Mouse (Mus musculus): ENCODE measurements around the gene Tmem269. TPM values are rescaled to one million over a fixed set of nuclear protein-coding genes. Genes with fewer than 3 reads are reported as not detected.

Gene Tmem269
- polyA plus RNA-seq, 1 experiment from 2014 or later, result not detected

GRCm38 (mm10) chr4:119232410-119233255, 14.6 kb upstream of the Tmem269 start, which contains the start of the genes AU022252 and P3h1:
Gene AU022252, minus strand, starts transcription at chr4:119232712.
Gene P3h1, plus strand, starts transcription at chr4:119232915.
- Histone ChIP-seq H3K9ac (peak within 1 kb of the TSS; percentile 89), H3K4me2 (peak within 1 kb of the TSS; percentile 77), H3K27me3 (no peaks in the 10 kb centered on the region), H3K36me3 (peaks cover 37% of the 10 kb centered on the region), H3K9me3 (no peaks in the 10 kb centered on the region), H3K4me3 (peak within 1 kb of the TSS; percentile 95), H3K4me1 (peaks cover 13% of the 10 kb centered on the region), H3K27ac (peak within 1 kb of the TSS; percentile 83)
- WGBS, result under 1% methylated on average over 68 of the region's 71 CpGs
- peak; percentile 97 for ATAC-seq (ENCODE audit: insufficient number of reproducible peaks, insufficient read depth, low FRiP score, low TSS enrichment, low read depth)

DNA sequence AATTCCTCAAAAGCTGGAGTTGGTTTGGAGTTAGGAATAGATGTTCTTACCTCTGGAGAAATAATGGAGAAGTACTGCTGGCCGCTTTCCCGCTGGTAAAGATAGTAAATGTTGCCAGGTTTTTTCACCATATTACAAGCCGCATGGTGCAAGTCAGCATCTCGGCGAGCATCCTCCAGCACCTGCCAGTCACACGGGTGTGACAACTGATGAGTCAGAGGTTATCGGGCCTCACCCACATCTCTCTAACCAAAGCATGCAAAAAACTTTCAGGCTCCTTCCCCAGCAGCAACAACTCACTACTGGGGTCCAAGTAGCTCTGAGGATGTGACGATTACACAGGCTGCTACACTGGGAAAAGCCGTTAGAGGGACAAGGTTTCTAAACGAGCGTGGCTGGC, 8.7 kb upstream of the Tmem269 start:
- no peaks in the 10 kb centered on the region for H3K9me3 ChIP-seq
- WGBS, result 91% methylated on average over 11 of the region's 11 CpGs
- no peak overlapping the region for H3K4me2 ChIP-seq
- H3K27me3 ChIP-seq, result no peaks in the 10 kb centered on the region
- no peak overlapping the region for H3K9ac ChIP-seq
- no peak overlapping the region for H3K4me3 ChIP-seq
- H3K36me3 ChIP-seq, result peaks cover 69% of the 10 kb centered on the region
- no peak overlapping the region for H3K27ac ChIP-seq
- no peak for ATAC-seq (ENCODE audit: insufficient number of reproducible peaks, insufficient read depth, low FRiP score, low TSS enrichment, low read depth)
- peaks cover 6% of the 10 kb centered on the region for H3K4me1 ChIP-seq

- Histone ChIP-seq H3K9ac (no peak overlapping the region), H3K27me3 (no peaks in the 10 kb centered on the region), H3K9me3 (no peaks in the 10 kb centered on the region), H3K4me2 (no peak overlapping the region), H3K4me3 (no peak overlapping the region), H3K36me3 (peaks cover 69% of the 10 kb centered on the region), H3K4me1 (no peaks in the 10 kb centered on the region), H3K27ac (no peak overlapping the region)
- no peak for ATAC-seq (ENCODE audit: insufficient number of reproducible peaks, insufficient read depth, low FRiP score, low TSS enrichment, low read depth)
- 91% methylated on average over 9 of the region's 9 CpGs for WGBS
Measured at GRCm38 (mm10) chr4:119225719-119226118, 7.7 kb upstream of the Tmem269 start.

DNA sequence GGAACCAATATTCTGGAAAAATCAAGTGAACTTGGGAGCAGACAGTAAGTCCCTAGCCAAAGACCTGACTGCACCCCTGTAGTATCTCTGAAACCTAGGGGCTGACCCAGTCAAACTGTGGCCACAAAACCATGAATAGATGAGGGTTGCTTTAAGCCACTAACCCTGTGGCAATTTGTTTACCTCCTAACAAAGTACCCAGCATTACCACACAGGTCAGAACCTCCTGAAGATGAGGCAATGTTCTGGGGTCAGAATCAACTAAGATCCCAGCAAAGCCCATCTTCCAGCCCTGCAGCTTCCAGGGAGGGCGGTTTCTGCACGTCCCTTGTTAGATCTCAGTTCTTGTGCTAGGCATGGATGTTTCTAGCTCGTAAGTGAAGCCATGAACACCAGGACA, 6.5 kb upstream of the Tmem269 start:
- 87% methylated on average over 3 of the region's 3 CpGs for WGBS
- H3K4me3 ChIP-seq, result no peak overlapping the region
- no peak overlapping the region for H3K27ac ChIP-seq
- H3K9ac ChIP-seq, result no peak overlapping the region
- H3K4me1 ChIP-seq, result no peaks in the 10 kb centered on the region
- ATAC-seq (ENCODE audit: insufficient number of reproducible peaks, insufficient read depth, low FRiP score, low TSS enrichment, low read depth), result no peak
- peaks cover 63% of the 10 kb centered on the region for H3K36me3 ChIP-seq
- H3K27me3 ChIP-seq, result no peaks in the 10 kb centered on the region
- no peak overlapping the region for H3K4me2 ChIP-seq
- H3K9me3 ChIP-seq, result no peaks in the 10 kb centered on the region

- 89% methylated on average over 1 of the region's 1 CpGs for WGBS
- no peak overlapping the region for H3K27ac ChIP-seq
- H3K4me3 ChIP-seq, result no peak overlapping the region
- H3K9me3 ChIP-seq, result no peaks in the 10 kb centered on the region
- no peaks in the 10 kb centered on the region for H3K27me3 ChIP-seq
- no peaks in the 10 kb centered on the region for H3K4me1 ChIP-seq
- no peak overlapping the region for H3K9ac ChIP-seq
- no peak for ATAC-seq (ENCODE audit: insufficient number of reproducible peaks, insufficient read depth, low FRiP score, low TSS enrichment, low read depth)
- H3K4me2 ChIP-seq, result no peak overlapping the region
- peaks cover 61% of the 10 kb centered on the region for H3K36me3 ChIP-seq
Measured at GRCm38 (mm10) chr4:119223696-119224095, 5.7 kb upstream of the Tmem269 start.

DNA sequence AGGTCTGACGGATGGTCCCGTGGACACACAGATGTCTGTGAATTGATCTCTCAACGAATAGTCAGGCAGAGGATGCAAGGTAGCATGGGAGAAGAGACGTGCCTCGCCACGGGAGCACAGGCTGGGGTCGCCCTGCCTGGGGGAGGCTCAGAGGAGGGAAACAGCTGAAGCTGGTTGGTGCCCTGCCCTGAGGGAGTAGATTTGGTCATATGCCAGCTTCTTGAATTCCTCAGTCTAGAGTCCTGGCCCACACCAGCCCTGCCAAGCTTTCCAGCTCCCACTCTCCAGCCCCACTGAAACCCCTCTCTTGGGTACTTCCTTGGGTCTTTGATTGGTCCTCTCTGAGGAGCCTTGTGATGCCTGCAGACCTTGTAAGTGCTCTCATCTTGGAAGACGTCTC, 1.4 kb downstream of the Tmem269 start:
- H3K4me2 ChIP-seq, result no peak overlapping the region
- 75% methylated on average over 8 of the region's 8 CpGs for WGBS
- no peak overlapping the region for H3K27ac ChIP-seq
- H3K9ac ChIP-seq, result no peak overlapping the region
- peaks cover 8% of the 10 kb centered on the region for H3K4me1 ChIP-seq
- no peak for ATAC-seq (ENCODE audit: insufficient number of reproducible peaks, insufficient read depth, low FRiP score, low TSS enrichment, low read depth)
- H3K9me3 ChIP-seq, result no peaks in the 10 kb centered on the region
- no peak overlapping the region for H3K4me3 ChIP-seq
- H3K36me3 ChIP-seq, result no peaks in the 10 kb centered on the region
- H3K27me3 ChIP-seq, result no peaks in the 10 kb centered on the region

DNA sequence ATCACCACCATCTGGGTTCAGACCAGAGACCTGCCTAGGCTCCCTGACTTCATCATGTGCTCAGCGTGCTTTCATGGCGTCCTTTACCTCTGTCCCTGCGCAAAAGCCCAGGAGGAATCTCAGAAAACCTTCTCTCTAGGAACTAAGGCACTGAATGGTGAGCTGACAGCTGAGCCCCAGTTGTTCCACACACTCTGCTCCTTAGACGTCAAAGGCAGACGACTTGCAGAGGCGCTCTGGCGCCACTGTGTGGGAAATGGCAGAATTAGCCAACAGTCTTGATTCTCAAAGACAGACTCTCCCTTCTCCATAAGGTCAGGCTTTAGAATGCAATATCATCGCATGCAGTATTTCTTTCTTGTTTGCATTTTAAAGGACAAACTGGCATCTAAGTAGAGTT, 13.3 kb downstream of the Tmem269 start:
- no peak overlapping the region for H3K27ac ChIP-seq
- H3K27me3 ChIP-seq, result no peaks in the 10 kb centered on the region
- 12% methylated on average over 8 of the region's 8 CpGs for WGBS
- no peak overlapping the region for H3K4me2 ChIP-seq
- ATAC-seq (ENCODE audit: insufficient number of reproducible peaks, insufficient read depth, low FRiP score, low TSS enrichment, low read depth), result no peak
- no peaks in the 10 kb centered on the region for H3K9me3 ChIP-seq
- peaks cover 20% of the 10 kb centered on the region for H3K36me3 ChIP-seq
- no peak overlapping the region for H3K4me3 ChIP-seq
- H3K9ac ChIP-seq, result no peak overlapping the region
- H3K4me1 ChIP-seq, result no peaks in the 10 kb centered on the region

GRCm38 (mm10) chr4:119198105-119198504, 19.9 kb downstream of the Tmem269 start:
- Histone ChIP-seq H3K4me2 (no peak overlapping the region), H3K27me3 (no peaks in the 10 kb centered on the region), H3K9me3 (no peaks in the 10 kb centered on the region), H3K4me1 (peaks cover 20% of the 10 kb centered on the region), H3K36me3 (peaks cover 37% of the 10 kb centered on the region), H3K9ac (no peak overlapping the region), H3K27ac (no peak overlapping the region), H3K4me3 (no peak overlapping the region)
- ATAC-seq (ENCODE audit: insufficient number of reproducible peaks, insufficient read depth, low FRiP score, low TSS enrichment, low read depth), result no peak
- WGBS, result 87% methylated on average over 6 of the region's 6 CpGs

DNA sequence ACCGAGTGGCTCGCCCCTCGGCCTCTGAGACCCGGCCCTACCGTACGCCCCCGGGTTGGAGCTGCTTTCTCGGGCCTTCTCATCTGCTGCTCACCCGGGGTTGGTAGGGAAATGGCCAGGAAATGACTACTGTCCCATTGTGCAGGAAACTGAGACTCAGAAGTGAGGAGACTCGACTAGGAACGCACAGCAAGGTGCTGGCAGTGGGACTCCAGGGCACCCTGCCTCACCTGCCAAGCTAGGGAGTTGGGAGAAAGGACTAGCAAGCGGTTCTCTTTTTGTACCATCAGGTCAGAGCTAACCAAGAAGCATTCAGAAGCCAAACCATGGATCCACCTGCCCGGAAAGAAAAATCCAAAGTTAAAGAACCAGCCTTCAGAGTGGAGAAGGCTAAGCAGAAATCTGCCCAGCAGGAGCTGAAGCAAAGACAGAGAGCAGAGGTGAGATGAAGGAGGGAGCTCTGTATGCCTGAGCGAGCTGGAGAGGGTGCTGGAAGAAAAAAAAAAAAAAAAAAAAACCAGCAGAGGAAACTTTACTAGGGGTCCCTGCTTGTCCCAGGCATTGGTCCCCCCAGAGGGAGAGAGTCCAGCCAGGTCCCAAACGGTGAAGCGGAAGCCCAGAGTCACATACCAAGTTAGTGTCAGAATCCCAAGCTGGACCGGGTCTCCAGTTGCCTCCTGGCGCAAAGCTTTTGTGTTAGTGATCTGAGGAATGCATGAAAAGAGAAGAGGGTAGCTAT, 22.3 kb downstream of the Tmem269 start:
- peaks cover 23% of the 10 kb centered on the region for H3K36me3 ChIP-seq
- H3K4me1 ChIP-seq, result peaks cover 20% of the 10 kb centered on the region
- H3K27ac ChIP-seq, result peak overlapping the region; percentile 91
- no peak for ATAC-seq (ENCODE audit: insufficient number of reproducible peaks, insufficient read depth, low FRiP score, low TSS enrichment, low read depth)
- H3K4me3 ChIP-seq, result peak overlapping the region; percentile 79
- no peaks in the 10 kb centered on the region for H3K9me3 ChIP-seq
- WGBS, result 5% methylated on average over 18 of the region's 18 CpGs
- H3K9ac ChIP-seq, result peak overlapping the region; percentile 91
- H3K27me3 ChIP-seq, result no peaks in the 10 kb centered on the region
- H3K4me2 ChIP-seq, result peak overlapping the region; percentile 64

DNA sequence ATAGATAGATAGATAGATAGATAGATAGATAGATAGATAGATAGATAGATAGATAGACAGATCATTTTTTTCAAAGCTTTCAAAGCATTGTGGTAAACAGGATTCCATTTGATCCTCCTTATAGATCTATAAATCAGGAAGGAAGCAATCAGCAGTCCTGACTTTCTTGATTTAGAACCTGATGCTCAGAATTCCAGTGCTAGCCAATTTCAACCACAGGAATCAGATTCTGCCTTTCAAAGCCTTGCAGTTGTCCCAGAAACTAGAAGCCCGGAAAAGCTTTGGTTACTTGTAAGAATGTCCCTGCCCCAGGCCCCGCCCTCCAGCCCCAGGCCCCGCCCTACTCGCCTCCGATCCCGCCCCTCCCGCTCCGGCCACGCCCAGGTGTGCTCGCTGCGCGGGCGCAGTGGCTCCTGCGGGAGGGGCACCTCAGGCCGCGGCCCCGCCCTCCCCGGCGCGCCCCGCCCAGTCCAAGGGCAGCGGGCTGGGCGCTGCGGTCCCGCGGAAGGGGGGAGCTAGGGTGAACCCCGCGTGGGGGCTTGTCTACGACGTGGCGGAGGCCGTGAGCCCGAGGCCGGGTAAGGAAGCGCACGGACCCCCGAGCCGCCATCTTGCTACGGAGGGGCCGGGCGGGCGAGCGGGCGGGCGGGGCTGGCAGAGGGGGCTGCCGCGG, 23.0 kb downstream of the Tmem269 start, which contains the start of gene Svbp:
Gene Svbp (plus strand): TSS at position 398 of the 673 bp plus-strand sequence.
- Histone ChIP-seq H3K27ac (peak within 1 kb of the TSS; percentile 91), H3K4me2 (peak within 1 kb of the TSS; percentile 64), H3K4me1 (peaks cover 20% of the 10 kb centered on the region), H3K9me3 (no peaks in the 10 kb centered on the region), H3K4me3 (peak within 1 kb of the TSS; percentile 79), H3K27me3 (no peaks in the 10 kb centered on the region), H3K9ac (peak within 1 kb of the TSS; percentile 91), H3K36me3 (peaks cover 17% of the 10 kb centered on the region)
- 0% methylated on average over 47 of the region's 47 CpGs for WGBS
- peak; percentile 91 for ATAC-seq (ENCODE audit: insufficient number of reproducible peaks, insufficient read depth, low FRiP score, low TSS enrichment, low read depth)

GRCm38 (mm10) chr4:119192757-119193156, 25.3 kb downstream of the Tmem269 start:
- Histone ChIP-seq H3K27ac (no peak overlapping the region), H3K4me1 (peaks cover 16% of the 10 kb centered on the region), H3K9me3 (no peaks in the 10 kb centered on the region), H3K36me3 (peaks cover 4% of the 10 kb centered on the region), H3K4me2 (no peak overlapping the region), H3K9ac (no peak overlapping the region), H3K27me3 (0 out of 2 replicates have a peak, but pooled peaks cover 7% of the 10 kb centered on the region), H3K4me3 (no peak overlapping the region)
- WGBS, result 90% methylated on average over 4 of the region's 4 CpGs
- ATAC-seq (ENCODE audit: insufficient number of reproducible peaks, insufficient read depth, low FRiP score, low TSS enrichment, low read depth), result no peak

Data from embryonic facial prominence, embryonic 13.5 days (tissue).